Mouse (Mus musculus) spleen, postnatal 14 days (tissue): ENCODE results near the gene H13.

Source experiments
- DNase-seq, 2 experiments: peaks; one replicate each; pipeline ENCODE4 v3.0.0; 2021 to 2022; ENCODE audit warnings: low spot score in 2 of 2

Gene H13

GRCm38 (mm10) chr2:152734501-152734900, 65.2 kb downstream of the H13 start:
- no peak for DNase-seq

DNA sequence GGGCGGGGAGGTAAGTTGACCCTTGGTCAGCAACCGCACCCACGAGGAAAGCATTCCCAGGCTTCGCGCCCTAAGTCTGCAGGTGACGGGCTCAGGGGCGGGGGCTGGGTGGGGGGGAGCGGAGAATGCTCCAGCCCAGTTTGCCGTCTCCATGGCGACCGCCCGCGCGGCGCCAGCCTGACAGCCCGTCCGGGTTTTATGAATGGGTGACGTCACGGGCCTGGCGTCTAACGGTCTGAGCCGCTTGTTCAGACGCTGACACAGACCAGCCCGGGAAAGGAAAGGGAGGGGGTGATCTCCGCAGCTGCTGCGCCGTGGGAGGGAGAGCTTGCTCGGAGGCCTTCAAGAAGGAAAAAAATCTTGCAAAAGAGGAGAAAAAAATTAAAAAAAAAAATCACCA, 65.7 kb downstream of the H13 start:
- DNase-seq, result peak; percentile 25 to 64

DNA sequence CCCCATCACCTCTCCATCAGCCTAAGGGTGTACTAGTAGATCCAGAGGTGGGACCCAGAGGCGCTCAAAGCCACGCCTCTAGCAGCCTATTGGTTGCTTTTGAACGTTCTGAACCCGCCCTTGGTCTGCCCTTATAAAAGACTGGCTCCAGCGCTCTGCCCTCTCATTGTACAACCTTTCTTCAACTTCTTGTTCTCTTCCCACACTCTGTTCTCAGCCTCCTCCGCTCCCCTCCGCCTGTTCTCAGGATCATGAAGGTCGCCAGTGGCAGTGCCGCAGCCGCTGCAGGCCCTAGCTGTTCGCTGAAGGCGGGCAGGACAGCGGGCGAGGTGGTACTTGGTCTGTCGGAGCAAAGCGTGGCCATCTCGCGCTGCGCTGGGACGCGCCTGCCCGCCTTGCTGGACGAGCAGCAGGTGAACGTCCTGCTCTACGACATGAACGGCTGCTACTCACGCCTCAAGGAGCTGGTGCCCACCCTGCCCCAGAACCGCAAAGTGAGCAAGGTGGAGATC, 66.9 kb downstream of the H13 start, which contains the start of gene Id1:
TSS of gene Id1 (plus strand) at position 162 of the 512 bp plus-strand sequence.
- peak; percentile 19 to 43 for DNase-seq

DNA sequence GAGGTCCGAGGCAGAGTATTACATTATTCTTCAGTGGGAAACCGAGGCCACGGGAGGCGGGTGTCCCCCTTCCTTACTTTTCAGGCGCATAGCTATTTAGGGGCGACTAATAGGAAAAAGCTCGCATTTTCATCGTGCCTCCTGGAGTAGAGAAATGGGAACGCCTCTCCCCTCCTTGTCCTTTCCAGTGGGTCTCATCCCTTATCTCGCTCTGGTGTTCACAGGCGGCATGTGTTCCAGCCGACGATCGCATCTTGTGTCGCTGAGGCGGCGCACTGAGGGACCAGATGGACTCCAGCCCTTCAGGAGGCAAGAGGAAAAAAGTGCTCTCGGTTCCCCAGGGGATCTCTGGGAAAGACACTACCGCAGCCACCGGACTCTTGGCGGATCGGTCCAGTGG, 67.5 kb downstream of the H13 start:
- DNase-seq, result no peak

DNA sequence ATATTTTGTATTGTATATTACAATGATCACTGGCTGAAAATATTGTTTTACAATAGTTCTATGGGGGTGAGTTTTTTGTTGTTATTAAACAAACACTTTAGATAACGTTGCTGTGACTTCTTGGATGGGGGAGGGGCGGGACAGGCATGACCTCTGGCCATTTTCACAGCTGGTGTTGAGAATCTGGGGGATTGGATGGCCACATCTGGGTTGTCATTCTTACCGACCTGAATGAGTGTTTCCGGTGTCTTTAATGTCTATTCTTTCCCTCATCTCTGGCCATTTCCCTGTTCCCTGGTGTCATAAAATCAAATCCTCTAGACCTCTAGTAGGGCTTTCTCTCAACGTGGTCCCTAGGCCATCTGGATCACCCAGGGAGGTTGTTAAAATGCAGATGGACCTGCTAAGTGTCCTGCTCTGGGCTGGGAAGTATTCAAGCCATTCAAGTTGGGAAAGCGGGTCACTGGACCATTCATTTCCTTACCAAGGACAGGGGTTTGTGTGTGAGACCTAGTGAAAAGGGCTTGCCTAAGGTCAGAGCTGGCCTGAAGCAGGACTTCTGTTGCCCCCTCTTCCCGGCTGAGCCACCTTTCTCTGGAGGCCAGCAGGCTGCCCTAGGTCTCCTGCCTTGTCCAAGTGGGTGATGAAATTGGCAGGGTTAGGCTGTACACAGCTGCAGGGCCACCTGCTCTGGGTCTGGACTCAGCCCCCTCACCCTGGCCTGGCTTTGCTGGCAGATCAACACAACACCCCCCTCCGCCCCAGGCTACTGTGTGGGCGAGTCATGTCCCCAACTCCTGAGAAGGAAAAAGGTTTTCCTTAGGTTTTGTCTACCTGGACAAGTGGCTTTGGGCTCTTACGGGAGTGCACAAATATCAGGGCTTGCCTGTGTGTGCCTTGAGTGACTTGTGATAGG, 68.3 kb downstream of the H13 start:
- DNase-seq, result no peak

DNA sequence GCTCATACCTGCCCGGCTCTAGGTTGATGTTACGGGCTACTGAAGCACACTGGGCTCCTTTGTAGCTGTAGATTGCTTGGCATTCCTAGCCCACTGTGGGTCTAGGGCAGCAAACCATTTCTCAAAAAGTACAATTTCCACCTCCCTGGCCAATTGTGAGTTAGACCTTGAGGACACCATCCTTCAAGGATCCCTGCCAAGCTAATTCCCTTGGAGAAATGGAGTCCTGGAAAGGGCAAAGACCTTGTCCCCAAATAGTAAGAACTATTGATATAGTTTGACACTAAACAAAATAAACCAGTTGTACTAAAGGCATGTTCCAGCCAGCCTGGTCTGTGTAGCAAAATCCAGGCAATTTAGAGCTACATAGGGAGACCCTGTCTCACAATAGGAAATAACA, 69.1 kb downstream of the H13 start:
- no peak for DNase-seq

DNA sequence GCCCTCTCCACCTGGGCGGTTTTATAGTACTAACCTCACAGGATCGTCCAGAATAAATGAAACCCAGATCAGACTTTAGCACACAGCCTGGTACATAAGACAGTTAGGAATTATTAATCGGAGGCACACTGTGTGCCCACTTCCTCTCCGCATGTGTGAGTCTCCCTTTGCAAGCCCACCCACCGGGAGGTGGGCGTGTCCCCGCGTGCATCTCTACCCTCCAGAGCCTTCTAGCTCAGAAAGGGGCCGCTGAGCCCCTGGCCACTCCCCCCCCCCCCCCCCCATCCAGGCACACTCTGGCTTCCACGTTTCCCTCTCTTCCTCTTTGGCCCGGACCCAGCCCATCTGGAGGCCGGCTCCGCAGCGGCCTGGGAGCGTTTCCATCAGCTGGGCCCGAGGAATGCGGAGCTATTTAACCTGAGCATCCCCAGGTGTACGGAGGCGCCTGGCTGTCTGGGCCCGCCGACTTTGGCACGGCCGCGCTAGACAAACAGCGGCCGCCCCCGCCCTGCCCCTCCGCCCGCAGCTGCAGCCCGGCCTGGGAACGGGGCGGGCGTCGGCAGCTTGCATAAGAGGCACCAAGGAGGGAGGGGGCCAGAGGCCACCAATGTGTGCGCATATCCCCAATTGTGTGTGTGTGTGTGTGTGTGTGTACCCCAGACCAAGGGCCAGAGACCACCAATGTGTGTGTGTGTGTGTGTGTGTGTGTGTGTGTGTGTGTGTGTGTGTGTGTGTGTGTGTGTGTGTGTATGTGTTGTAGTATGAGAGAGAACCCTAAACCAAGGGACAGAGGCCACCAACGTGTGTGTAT, 70.0 kb downstream of the H13 start:
- no peak for DNase-seq

GRCm38 (mm10) chr2:152739842-152740260, 70.6 kb downstream of the H13 start:
- DNase-seq, result no peak

DNA sequence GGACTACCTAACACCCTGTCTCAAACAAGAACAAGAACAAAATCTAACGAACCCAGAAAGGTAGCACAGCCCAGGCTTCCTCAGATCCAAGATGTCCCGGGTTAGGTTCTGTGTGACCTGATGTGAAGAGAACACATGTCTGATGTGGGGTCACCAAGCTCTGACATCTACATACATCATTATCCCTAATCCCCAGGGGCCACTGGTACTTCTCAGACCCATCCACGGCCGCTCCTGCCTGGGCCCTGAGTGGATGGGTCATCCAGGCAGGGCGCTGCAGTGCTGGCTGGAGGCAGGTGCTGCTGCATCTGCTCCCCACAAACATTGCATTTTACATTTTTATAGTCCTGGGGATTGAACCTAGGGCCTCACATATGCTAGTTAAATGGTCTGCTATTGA, 71.2 kb downstream of the H13 start:
- DNase-seq, result no peak

GRCm38 (mm10) chr2:152741153-152742041, 72.1 kb downstream of the H13 start:
- peak; percentile 22 to 40 for DNase-seq

DNA sequence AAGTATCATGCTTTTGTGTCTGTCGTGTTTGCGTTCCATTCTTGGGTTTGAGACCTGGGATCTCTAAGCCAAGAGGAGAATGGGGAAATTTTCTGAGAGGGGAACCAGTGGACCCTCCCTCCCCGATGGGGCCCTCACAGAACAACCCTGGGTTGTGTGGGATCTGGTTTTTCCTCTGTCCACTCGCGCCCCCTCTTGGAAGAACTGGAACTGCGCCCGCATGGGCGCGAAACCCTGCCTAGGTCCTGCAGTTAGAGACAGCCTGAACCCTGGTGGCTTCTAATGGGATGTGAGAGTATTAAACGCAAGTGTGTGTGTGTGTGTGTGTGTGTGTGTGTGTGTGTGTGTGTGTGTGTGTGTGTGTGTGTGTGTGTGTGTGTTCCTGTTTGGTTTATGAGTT, 73.2 kb downstream of the H13 start:
- peak; percentile 31 to 48 for DNase-seq

DNA sequence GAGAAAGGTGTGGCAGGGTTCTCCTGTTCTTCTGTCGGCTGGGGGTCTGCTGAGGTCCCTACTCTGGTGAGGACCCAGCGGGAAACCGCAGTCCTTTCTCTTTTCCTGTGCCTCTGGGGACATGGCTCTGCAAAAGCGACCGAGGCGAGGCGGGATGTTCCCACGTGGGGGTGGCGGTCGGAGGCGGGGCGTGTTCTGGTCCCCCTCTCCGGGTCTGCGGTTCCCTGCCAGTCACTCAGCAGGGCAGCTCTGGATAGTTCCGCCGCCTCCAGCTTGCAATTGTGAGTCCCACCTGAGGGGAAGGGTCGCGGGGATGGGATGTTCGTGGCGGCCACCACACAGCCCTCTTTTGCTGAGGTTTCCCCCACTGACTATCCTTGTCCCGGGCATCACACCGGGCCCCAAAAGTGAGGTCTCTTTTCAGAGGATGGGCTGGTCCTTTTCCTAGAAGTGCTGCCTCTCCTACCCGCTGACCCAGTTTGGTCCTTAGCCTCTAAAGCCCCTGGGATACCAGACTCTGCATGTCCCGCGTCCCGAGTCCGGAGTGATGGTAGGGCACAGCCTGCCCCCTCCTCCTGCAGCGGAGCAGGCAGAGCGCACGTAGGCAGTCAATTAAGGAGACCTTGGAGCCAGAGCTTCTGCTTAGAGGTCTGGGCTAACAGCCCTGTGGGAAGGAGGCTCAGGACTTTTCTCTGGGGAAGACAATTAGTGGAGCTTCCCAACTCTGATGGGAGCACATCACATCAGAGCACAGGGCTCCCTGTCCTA, 84.9 kb downstream of the H13 start, which contains the start of gene Cox4i2:
TSS of gene Cox4i2 (plus strand) at position 230 of the 768 bp plus-strand sequence.
- DNase-seq, result no peak

GRCm38 (mm10) chr2:152756474-152757393, 87.5 kb downstream of the H13 start:
- no peak for DNase-seq

DNA sequence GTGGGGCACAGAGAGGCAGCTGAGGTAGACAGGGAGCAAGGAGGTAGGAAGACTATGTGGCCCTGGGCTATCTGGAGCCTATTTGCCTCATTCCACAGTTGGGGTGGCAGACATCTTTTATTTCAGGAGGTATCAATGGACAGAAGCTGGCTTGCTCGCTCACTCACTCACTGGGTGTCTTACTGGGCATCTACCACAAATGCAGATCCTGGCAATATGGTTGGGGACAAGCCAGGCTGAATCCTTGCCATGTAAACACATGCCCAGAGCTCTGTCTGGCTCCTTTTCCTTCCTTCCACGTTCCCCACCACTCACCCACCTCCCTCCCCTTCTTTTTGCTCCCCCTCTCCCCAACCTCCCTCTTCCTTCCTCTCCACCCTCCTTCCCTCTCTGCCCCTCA, 88.2 kb downstream of the H13 start:
- no peak for DNase-seq
